Mouse (Mus musculus) T-helper 17 cell (primary cell): ENCODE measurements at regions not wholly inside any gene's neighbourhood (a gene's known extent, or its start where the extent isn't known, plus 50 kb on each side); places are given as distances from the start of the nearest gene placed in this dataset.

ENCODE experiments used
- in situ Hi-C, 2 experiments: fragments of 300-600 bp; cut with MboI, MseI; formaldehyde crosslinking; loops; 1 replicate in 1 of 2; 2 replicates in 1 of 2; pipeline ENCODE4 v1.15.1; 2025; ENCODE audit warnings: high pct_unique_total_duplicates in 2 of 2

GRCm38 (mm10) chr16:46331336-46331735, 167.0 kb downstream of the Nectin3 start:
- in situ Hi-C loops: no loop called here

- in situ Hi-C loops: no loop called here
Measured at GRCm38 (mm10) chr16:46299079-46299721, 144.3 kb upstream of the Gm4737 start.

GRCm38 (mm10) chr16:46297192-46297591, 142.3 kb upstream of the Gm4737 start:
- in situ Hi-C loops: no loop called here

GRCm38 (mm10) chr16:46296412-46296811, 141.5 kb upstream of the Gm4737 start:
- in situ Hi-C loops: no loop called here

- in situ Hi-C loops: no loop called here
Measured at GRCm38 (mm10) chr16:46293831-46294230, 139.0 kb upstream of the Gm4737 start.

- in situ Hi-C loops: no loop called here
Measured at GRCm38 (mm10) chr16:46291067-46291833, 136.4 kb upstream of the Gm4737 start.

- in situ Hi-C loops: no loop called here
Measured at GRCm38 (mm10) chr16:46290199-46290598, 135.3 kb upstream of the Gm4737 start.

GRCm38 (mm10) chr16:46267533-46267932, 112.7 kb upstream of the Gm4737 start:
- in situ Hi-C loops: no loop called here

GRCm38 (mm10) chr16:46251639-46252038, 96.8 kb upstream of the Gm4737 start:
- in situ Hi-C loops: no loop called here

- in situ Hi-C loops: no loop called here
Measured at GRCm38 (mm10) chr16:46250943-46251342, 96.1 kb upstream of the Gm4737 start.

GRCm38 (mm10) chr16:46245598-46245997, 90.7 kb upstream of the Gm4737 start:
- in situ Hi-C loops: loop anchor here in 1 of 2 experiments (5.0 kb wide), 1 partner anchor 63 kb away; no protein-coding TSS in a partner anchor

GRCm38 (mm10) chr16:46228744-46229143, 73.9 kb upstream of the Gm4737 start:
- in situ Hi-C loops: no loop called here

- in situ Hi-C loops: loop anchor here in 1 of 2 experiments (25.0 kb wide), 1 partner anchor 736 kb away; the partner anchor contains the start of gene Gm609
Measured at GRCm38 (mm10) chr16:46223084-46223600, 68.3 kb upstream of the Gm4737 start.

- in situ Hi-C loops: loop anchor here in 1 of 2 experiments (25.0 kb wide), 1 partner anchor 725 kb away; the partner anchor contains the start of gene Gm609
Measured at GRCm38 (mm10) chr16:46212504-46212903, 57.6 kb upstream of the Gm4737 start.

- in situ Hi-C loops: loop anchor here in 1 of 2 experiments (25.0 kb wide), 1 partner anchor 725 kb away; the partner anchor contains the start of gene Gm609
Measured at GRCm38 (mm10) chr16:46211914-46212313, 57.0 kb upstream of the Gm4737 start.

GRCm38 (mm10) chr16:46205114-46205513, 50.2 kb upstream of the Gm4737 start:
- in situ Hi-C loops: loop anchor here in 1 of 2 experiments (25.0 kb wide), 1 partner anchor 718 kb away; the partner anchor contains the start of gene Gm609
